Mouse (Mus musculus): Measurements from ENCODE around the gene Gm20431.

Gene Gm20431

DNA sequence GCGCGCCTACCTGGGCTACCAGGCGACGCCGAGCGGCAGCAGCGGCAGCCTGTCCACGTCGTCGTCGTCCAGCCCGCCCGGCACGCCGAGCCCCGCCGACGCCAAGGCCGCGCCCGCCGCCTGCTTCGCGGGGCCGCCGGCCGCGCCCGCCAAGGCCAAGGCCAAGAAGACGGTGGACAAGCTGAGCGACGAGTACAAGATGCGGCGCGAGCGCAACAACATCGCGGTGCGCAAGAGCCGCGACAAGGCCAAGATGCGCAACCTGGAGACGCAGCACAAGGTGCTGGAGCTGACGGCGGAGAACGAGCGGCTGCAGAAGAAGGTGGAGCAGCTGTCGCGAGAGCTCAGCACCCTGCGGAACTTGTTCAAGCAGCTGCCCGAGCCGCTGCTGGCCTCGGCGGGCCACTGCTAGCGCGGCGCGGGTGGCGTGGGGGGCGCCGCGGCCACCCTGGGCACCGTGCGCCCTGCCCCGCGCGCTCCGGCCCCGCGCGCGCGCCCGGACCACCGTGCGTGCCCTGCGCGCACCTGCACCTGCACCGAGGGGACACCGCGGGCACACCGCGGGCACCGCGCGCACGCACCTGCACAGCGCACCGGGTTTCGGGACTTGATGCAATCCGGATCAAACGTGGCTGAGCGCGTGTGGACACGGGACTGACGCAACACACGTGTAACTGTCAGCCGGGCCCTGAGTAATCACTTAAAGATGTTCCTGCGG is 28.4 kb upstream of the Gm20431 start, which contains the start of gene Tmem189:
Gene Tmem189 (minus strand): TSS at position 322 of the 718 bp plus-strand sequence.
- intact Hi-C loops (cut with DNase I) = loop anchor here (2.0 to 10.0 kb wide), 4 partner anchors 71 to 325 kb away; partner anchors contain the start of gene Ripor3

DNA sequence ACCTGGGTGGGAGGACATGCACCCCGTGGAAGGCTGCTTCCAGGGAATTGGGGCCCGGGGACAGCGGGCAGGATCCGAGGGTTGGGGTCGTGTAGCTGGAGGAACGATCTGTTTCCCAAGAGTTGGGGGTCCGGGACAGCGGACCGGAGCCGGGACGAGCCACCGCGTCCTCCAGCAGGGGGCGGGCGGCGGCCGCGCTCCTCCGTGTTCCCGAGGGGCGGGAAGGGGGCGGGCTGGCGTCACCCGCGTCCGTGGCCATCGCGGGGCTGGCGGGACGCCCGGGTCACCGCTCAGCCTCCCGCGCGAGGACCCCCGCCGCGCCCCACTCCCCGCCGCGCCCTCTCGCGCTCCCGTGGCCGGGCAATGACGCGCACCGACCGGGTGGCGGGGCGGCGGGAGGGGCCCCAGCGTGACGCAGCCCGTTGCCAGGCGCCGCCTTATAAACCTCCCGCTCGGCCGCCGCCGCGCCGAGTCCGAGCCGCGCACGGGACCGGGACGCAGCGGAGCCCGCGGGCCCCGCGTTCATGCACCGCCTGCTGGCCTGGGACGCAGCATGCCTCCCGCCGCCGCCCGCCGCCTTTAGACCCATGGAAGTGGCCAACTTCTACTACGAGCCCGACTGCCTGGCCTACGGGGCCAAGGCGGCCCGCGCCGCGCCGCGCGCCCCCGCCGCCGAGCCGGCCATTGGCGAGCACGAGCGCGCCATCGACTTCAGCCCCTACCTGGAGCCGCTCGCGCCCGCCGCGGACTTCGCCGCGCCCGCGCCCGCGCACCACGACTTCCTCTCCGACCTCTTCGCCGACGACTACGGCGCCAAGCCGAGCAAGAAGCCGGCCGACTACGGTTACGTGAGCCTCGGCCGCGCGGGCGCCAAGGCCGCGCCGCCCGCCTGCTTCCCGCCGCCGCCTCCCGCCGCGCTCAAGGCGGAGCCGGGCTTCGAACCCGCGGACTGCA is 27.5 kb upstream of the Gm20431 start, which contains the start of gene Cebpb:
Gene Cebpb (plus strand): TSS at position 418 of the 954 bp plus-strand sequence.
- intact Hi-C loops (cut with DNase I) = loop anchor here (5.0 to 10.0 kb wide), 2 partner anchors 174 to 326 kb away; partner anchors contain the start of gene Ripor3

DNA sequence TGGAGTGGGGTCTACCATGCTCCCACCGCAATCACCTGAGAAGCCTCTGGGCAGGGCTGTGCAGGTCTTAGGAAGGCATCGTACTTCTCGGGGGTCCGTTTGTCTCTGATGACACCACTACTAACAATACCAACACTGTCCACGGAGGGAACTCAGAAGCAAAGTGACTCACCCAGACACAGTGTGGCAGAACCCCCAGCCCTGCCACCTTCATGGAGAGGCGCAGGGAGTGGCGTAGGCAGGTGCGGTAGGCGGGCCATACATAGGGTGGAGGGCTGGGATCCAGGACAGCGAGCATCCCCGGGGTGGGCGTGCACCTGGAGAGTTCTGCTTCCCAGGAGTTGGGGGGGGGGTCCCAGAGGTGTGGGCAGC is 26.8 kb upstream of the Gm20431 start:
- intact Hi-C loops (cut with DNase I) = loop anchor here (5.0 to 10.0 kb wide), 2 partner anchors 174 to 327 kb away; partner anchors contain the start of gene Ripor3

- intact Hi-C loops (cut with DNase I) = loop anchor here (5.0 to 10.0 kb wide), 2 partner anchors 175 to 327 kb away; partner anchors contain the start of gene Ripor3
Measured at GRCm38 (mm10) chr2:167687651-167688101, 26.4 kb upstream of the Gm20431 start.

GRCm38 (mm10) chr2:167687250-167687586 is 25.9 kb upstream of the Gm20431 start:
- intact Hi-C loops (cut with DNase I) = loop anchor here (5.0 to 10.0 kb wide), 2 partner anchors 175 to 328 kb away; partner anchors contain the start of gene Ripor3

- intact Hi-C loops (cut with DNase I) = loop anchor here (1.0 to 10.0 kb wide), 3 partner anchors 176 to 328 kb away; partner anchors contain the start of gene Ripor3
Measured at GRCm38 (mm10) chr2:167686382-167687249, 25.3 kb upstream of the Gm20431 start.

DNA sequence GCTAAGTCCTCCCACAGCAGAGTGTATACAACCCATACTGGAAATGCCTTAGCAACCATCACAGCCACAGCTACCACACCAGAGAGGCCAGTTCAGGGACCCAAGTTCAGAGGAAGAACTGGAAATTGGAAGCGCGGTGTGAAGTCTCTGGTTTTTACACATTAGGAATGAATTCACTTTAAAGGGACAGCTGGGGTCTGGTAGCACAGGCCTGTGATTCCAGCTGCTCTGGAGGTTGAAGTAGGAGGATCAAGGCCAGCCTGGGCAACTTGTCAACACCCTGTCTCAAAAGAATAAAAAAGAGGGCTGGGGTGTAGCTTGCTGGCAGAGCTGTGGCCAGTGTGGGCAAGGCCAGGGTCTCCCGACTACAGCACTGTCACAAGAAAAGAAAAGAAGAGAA is 24.6 kb upstream of the Gm20431 start:
- intact Hi-C loops (cut with DNase I) = loop anchor here (1.0 to 10.0 kb wide), 4 partner anchors 176 to 329 kb away; partner anchors contain the start of gene Ripor3

DNA sequence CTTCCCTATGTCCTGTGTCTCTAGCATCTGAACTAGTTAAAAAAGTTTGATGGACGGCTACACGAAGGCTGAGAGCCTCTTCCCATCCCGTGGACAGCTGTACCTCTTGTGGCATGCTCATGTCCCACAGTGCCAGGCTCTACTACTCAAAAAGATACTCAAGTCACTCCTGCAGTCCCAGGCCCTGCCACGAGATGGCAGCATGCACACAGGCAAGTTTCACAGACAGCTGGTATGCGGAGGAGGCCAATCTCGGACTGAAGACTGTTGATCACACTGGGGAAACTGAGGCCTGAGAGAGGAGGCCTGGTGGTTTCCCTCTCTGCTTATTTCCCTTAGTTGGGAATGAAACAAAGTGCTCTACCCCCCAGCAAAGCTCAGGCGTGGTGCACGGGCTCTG is 23.8 kb upstream of the Gm20431 start:
- intact Hi-C loops (cut with DNase I) = loop anchor here (1.0 to 10.0 kb wide), 3 partner anchors 177 to 330 kb away; partner anchors contain the start of gene Ripor3

DNA sequence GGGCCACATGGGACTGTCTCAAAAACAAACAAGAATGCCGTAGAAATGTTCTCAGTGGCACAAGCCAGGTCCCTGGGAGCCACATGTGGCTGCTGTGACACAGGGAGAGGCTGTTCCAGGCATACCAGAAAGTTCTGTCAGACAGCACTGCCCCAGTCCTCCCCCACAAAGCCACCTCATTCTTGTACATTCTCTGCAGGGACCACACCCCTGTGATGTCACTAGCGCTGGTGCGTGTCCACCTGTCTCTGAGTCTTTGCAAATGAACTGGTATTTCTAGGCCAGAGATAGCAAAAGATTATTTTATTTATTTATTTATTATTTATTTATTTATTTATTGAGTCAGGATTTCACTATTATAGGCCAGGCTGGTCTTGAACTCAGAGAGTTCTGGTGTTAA is 22.4 kb upstream of the Gm20431 start:
- intact Hi-C loops (cut with DNase I) = loop anchor here (10.0 kb wide), 1 partner anchor 331 kb away; the partner anchor contains the start of gene Ripor3

GRCm38 (mm10) chr2:167680657-167681056 is 19.4 kb upstream of the Gm20431 start:
- intact Hi-C loops (cut with DNase I) = loop anchor here (10.0 kb wide), 1 partner anchor 334 kb away; the partner anchor contains the start of gene Ripor3

DNA sequence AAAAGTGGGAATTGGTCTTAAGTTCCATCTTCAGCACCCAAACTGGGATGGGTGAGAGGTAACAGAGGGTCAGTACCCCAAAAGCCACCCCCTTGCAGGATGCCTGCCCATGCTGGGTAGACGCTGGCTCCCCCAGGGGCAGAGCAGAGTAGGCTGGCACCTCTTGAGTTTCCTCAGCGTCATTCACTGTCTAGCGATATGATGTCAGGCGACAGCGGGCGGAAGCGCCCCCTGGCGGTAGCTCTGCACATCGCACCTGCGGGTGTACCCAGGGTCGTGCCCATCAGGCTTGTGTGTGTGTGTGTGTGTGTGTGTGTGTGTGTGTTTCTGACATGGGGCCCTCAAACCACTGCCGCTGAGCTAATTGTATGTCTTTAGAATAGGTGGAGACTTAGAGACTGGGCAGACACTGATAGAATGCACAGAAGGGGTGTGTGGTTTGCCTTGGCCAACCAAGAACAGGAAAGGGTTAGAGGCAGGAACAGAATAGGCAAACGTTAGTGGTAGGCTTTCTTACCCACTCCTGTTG is 18.7 kb upstream of the Gm20431 start:
- intact Hi-C loops (cut with DNase I) = loop anchor here (2.0 to 10.0 kb wide), 3 partner anchors 55 to 335 kb away; partner anchors contain the start of gene Ripor3

GRCm38 (mm10) chr2:167678600-167678999 is 17.3 kb upstream of the Gm20431 start:
- intact Hi-C loops (cut with DNase I) = loop anchor here (2.0 to 10.0 kb wide), 2 partner anchors 54 to 146 kb away; no protein-coding TSS in a partner anchor

- intact Hi-C loops (cut with DNase I) = loop anchor here (2.0 to 10.0 kb wide), 2 partner anchors 35 to 51 kb away; no protein-coding TSS in a partner anchor
Measured at GRCm38 (mm10) chr2:167675120-167675909, 14.0 kb upstream of the Gm20431 start.

GRCm38 (mm10) chr2:167672212-167672685 is 11.0 kb upstream of the Gm20431 start:
- intact Hi-C loops (cut with DNase I) = loop anchor here (10.0 kb wide), 1 partner anchor 47 kb away; no protein-coding TSS in a partner anchor

DNA sequence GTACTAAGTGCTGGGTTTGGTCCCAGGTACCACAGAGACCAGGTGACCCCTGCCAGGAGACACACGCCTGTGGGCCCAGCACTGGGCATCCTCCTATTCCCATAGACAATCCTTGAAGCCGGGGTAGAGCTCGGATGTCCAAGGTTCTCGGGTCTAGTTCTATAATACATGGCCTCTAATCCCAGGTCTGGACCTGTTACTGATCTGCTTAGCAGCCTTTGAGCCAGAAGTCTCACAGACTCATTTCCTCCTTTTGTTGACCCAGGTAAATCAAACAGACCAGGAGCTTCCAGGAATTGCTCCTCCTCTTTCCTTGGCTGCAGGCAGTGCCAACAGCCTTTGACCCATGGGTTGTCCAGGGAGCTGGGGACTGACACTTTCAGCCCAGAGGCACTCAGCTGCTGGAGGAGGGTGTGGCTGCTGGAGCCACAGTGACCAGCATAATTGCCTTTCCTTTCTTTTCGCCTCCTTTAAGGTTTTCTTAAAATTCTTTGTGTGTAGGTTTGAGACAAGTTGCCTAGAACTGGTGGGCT is 9.9 kb upstream of the Gm20431 start:
- intact Hi-C loops (cut with DNase I) = loop anchor here (10.0 kb wide), 1 partner anchor 46 kb away; no protein-coding TSS in a partner anchor

DNA sequence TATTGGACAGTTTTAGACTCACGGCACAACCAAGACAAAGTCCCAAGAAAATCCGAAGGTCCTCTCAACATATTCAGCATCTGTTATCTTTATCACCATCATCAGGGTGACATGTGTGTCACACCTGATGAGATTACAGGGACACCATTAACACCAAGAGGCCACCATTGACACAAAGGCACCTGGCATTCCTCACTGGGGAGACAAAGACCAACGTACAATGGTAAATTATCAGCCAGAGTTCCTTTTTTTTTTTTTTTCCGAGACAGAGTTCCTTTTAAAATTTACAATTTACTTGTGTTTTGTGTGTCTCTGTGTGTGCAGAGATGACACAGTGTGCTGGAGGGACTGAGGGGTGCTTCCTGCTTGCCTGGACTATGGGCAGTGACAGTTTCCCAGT is 8.1 kb upstream of the Gm20431 start:
- intact Hi-C loops (cut with DNase I) = no loop called here

DNA sequence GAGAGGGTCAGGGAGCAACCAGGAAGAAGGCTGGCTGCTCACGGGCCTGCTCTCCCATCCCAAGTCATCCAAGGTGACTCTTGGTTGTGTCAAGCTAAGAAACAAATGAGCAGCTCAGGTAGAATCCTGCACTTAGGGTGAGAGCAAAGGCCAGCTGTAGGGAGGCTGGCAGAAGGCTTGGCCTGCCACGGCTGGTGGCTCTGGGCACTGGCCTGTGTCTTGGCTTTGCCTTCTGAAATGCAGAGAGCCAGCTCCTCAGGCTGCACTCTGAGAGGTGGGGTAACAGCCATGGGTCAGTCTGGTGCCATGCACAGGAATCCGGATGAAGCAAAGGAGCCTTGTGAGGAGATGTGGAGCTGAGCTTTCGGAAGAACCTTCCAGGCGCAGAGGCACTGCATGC is 7.1 kb upstream of the Gm20431 start:
- intact Hi-C loops (cut with DNase I) = no loop called here
